Mouse (Mus musculus): ENCODE data around the gene Arl4c. TPM values are rescaled to one million over a fixed set of nuclear protein-coding genes. Genes with fewer than 3 reads are reported as not detected.

Gene Arl4c
- total RNA-seq, 1 experiment from 2014 or later, result 10.3 TPM

DNA sequence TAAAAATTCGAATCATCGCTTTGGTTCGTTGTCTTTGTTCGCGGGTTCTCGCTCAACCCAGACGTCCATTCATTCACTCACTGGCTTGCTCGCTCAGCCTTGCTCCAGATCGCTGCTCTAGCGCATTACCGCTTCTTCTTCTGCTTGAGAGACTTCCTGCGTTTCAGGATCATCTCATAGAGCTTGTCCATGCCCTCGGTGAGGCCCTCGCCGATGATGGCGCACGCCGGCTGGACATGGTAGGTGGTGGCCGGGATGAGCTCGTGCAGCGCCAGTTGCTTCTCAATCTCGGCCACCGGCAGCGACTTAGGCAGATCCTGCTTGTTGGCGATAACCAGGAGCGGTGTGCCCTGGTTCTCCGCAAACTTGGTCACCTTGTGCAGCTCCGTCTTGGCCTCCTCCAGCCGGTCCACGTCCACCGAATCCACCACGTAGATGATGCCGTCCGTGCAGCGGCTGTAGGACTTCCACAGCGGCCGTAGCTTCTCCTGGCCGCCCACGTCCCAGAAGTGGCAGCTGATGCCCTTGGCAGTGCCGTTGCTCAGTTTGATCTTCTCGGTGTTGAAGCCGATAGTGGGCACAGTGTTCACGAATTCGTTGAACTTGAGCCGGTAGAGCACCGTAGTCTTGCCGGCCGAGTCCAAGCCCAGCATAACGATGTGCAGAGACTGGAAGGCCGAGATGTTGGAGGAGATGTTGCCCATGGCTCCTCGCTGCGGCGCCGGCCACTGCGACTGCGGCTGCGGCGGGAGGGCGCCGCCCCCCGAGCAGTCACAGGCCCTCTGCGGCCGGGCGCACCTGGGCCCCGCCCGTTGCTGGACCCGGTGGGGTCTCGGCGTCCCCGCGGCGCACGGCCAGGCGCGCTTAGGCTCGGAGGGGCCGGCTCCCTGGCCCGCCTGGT lies 810 bp downstream of the Arl4c start:
- DNase-seq, result peak; percentile 58

DNA sequence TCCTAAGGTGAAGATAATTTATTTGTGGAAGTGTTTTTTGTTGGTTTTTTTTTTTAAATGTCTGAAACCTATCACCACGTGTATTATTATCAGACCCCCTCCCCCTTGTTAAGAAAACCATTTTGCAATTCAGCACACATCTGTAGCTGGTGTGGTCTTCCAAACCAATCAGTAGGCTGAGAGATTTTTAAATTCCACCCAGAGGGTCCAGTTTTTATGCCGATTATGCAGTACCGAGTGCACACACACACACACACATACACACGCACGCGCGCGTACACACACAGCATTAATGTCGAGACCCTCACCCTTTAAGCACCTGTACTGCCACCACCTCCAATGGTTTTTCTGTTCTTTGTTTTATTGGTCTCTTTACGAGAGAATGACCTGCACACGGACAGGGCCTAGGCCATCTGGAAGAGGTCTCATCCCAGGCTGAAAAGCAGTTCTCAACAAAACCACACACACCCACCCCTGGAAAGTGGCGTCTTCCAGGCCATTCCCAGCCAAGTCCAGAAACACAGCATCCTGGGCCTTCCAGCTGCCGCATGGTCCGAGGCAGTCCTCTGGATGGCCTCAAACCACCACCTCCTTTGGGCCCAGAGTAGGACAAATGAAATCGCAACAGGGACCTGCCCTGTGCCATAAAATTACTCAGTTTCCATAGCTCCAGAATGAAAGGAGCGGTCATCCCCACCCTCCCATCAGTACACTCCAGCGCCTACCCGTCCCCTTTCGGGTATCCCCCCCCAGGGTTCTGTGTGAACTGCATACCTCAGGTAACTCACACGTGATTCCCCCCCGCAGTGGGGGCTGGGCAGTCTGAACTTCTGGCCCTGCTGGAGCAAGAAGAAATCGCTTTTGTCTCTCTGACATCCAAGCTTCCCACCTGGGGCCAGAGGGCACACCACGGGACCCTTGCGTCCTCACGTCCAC lies 1.9 kb downstream of the Arl4c start:
- DNase-seq, result peak; percentile 47

DNA sequence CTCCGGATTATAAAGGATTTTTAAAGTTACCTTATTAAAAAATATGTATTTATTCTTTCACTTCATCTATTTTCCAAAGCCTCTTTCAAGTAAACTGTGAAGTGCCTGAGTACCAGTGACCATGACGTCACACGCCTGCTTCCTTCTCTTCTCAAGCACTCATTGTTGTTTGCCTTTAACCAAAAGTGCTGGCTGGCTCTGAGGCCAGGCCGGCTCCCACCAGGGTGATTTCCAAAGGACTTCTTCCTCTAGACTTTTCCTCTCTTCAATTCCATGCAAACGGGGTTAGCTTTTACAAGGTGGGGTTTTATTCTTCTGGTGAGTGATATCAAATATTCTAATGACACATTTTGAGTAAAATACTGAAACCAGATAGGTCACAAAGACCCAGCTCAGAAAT lies 2.6 kb downstream of the Arl4c start:
- DNase-seq, result peak; percentile 47

DNA sequence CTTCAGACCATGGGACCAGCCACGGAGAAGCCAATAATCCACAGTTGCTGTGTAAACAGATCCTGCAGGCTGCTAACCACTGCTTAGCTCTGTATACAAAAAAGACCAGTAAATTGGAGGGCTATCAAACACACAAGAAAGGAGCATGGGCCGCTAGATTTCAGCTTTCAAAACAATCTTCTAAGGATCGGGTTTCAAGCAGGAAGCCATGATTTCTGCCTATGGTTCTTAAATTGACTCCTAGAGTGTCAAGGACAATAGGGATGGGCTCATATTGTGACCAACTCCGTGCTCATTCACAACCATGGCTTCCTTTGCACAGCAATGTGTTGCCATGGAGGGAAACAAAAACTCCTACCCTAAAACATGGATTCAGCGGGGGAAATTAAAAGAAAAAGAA lies 3.1 kb downstream of the Arl4c start:
- DNase-seq, result no peak

DNA sequence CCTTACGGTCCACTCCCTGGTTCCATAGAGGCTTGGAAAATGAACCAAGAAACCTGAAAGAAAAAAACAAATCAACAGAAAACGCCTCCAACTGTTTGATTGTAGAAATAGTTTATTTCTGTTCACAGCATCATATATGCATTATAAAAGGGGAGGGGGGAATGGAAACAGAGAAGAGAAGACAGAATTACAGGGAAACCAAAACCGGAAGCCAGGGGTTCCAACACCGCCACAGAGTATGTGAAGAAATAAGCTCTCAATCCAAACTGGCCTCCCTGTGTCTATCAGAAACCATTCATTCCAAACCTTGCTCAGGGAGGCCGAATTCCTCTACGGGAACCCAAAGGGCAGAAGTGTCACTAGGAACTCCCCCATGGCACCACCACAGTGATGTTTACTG lies 3.9 kb downstream of the Arl4c start:
- no peak for DNase-seq

DNA sequence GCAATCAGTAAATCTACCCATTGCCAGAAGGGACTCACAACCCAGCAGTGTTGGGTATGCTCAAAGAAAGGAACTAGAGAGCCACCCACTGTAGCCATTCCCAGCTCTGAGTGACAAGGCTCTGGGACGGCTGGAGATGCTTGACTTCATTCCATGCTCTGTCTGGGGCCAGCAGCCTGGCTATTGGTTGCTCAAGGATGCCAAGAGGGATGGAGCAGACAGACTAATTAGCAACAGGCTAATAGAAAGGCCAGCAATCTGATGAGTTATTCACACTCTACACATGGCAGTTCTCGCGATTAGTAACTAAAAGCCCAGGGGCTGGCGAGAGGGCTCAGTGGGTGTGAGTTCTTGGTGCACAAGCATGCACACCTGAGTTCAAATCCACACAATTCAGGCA lies 5.6 kb downstream of the Arl4c start:
- no peak for DNase-seq

DNA sequence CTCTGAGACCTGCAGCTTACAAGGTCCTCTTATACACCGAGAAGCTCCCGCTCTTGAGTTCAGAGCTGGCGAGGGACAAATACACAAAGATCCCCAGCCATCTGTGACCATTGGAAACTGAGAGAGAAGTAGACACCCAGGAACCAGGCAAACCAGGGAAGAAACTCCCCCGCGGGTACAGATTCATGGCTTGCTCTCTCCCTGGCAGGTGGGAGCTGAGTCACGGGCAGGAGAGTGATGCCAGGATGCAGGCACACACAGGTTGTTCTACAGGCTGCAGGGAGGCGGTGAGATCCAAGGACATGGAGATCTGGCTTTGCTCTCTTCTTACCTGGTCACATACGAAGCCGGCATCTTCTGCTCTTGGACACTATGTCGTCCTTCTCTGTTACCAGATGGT lies 7.7 kb downstream of the Arl4c start:
- DNase-seq, result no peak

DNA sequence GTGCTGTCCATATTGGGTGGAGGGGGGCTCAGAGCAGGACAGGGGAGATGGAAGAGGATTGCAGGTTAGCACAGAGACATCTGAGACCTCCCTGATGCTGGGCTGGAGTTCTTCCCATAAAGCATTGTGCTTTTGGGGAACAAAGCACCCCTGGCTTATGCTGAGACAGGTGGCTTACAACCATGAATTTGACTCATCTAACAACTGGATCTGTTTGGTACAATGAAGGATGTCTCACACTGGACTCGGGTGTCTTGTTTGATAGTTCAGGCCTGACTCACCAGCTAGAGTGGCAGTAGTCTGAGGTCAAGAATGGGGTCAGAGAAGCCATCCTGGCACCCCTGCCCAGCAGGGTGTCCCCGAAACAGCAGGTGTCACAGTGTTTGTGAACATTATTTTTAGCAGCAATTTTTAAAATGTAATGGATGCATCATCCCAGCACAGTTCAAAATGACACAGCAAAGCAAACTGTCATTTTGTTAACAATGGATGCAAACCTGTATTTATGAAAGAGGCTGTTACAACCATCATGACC lies 9.7 kb downstream of the Arl4c start:
- no peak for DNase-seq

DNA sequence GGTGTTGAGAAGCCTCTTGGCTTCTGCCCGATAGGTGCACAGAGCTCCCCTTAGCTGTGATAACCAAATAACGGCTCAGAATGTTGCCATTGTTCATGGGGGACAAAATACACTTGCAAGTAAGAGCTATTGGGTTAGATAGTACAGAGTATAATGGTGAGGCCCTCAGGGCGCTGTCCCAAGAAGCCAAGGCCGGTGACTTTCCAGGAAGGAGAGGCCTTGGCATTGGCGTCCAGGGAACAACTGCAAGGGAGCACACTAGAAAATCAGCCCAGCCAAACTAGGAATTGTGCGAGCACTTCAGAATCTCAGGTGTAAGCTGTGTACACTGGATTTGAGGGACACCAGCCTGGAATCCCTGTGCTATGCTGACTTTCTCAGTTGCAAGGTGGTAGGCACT lies 11.4 kb downstream of the Arl4c start:
- DNase-seq, result peak; percentile 64

DNA sequence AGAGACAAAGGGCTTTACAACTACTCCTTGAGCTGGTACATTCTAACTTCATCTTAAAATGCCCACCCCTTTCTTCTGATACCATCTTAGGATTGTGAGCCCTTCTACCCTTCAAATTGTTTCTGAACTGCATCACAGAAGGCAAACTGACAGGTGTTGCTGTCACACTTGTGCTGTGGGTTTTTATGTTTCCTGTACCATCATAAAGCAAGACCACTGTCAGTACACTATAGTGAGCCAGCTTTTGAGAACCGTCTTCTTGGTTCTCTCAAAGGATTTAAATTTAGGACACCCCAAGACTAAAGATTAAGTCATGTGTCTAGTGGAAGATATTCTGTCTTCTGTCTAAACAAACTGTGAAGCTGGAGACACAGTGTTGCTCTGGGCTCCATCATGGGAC lies 17.3 kb downstream of the Arl4c start:
- DNase-seq, result no peak

DNA sequence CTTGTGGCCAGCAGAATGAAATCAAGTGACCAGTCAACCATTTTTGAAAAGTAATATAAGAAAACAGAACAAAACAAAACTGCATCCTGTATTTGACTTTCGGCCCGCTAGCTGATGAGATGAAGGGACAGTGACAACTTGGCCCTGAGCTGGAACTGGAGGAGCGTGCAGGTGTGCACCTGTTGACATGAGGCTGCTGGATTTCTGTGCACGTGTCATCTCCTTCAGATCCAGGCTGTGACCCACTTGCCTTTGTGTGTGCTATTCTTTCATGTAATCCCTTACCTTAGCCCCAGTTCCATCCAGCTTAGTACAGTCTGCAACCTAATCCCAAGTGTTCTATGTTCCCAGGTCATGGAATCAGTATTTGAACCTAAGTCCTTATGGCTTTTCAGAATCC lies 20.4 kb downstream of the Arl4c start:
- DNase-seq, result no peak

DNA sequence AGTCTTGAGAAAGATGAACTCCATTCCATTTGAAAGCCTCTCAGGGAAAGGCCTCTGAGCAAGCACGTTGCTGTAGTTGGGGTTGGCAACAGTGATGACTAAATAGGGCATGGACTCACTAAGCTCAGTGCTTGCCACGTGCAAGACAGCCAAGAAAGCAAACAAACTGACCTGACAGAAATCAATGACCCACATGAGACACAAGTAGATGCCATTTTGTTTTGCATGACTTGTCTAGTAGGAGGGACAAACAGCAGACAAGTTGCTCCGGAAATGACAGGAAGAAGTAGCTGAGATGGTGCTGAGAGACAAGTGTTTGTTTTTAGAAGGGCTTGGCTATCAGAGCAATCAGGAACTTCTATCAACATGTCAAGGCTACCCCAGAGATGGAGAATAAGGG lies 21.2 kb downstream of the Arl4c start:
- DNase-seq, result no peak

DNA sequence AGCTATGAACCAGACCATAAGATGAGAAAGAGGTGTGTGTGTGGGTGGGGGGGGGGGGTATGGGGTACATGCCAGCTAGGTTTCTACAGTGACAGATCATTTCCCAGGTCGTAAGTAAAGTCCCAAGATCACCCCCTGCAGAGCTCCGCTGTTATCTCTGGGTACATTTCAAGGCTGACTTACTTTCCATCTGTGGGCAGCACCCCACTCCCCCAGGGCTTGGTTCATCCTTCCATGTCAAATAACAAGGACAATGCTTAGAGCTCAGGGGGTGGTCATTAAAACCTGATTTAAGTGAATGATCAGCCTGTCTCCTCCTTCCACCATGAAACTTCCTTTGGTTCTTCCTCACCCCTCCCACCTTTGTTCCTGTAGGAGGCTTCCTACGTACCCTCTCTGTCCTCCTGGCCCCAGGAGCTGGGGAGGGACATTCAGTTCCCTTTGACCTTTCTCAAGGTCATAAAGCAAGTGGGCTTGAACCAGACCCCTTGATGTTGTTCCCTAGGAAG lies 23.7 kb downstream of the Arl4c start:
- DNase-seq, result no peak

DNA sequence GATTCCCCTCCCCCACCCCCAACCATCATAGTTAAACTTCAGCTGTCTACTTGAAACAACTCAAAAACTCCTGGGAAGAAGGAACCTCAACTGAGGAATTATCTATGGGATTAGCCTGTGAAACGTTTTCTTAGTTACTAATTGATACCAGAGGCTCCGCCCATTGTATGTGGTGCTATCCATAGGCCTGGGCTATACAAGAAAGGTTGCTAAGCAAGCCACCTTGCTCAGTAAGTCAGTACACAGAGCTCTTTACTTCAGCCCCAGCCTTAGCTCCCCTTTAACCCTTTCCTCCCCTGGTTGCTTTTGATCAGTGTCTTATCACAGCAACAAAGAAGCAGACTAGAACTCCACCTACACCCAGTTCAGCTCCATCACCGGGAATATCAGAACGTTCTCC lies 31.2 kb downstream of the Arl4c start:
- no peak for DNase-seq

DNA sequence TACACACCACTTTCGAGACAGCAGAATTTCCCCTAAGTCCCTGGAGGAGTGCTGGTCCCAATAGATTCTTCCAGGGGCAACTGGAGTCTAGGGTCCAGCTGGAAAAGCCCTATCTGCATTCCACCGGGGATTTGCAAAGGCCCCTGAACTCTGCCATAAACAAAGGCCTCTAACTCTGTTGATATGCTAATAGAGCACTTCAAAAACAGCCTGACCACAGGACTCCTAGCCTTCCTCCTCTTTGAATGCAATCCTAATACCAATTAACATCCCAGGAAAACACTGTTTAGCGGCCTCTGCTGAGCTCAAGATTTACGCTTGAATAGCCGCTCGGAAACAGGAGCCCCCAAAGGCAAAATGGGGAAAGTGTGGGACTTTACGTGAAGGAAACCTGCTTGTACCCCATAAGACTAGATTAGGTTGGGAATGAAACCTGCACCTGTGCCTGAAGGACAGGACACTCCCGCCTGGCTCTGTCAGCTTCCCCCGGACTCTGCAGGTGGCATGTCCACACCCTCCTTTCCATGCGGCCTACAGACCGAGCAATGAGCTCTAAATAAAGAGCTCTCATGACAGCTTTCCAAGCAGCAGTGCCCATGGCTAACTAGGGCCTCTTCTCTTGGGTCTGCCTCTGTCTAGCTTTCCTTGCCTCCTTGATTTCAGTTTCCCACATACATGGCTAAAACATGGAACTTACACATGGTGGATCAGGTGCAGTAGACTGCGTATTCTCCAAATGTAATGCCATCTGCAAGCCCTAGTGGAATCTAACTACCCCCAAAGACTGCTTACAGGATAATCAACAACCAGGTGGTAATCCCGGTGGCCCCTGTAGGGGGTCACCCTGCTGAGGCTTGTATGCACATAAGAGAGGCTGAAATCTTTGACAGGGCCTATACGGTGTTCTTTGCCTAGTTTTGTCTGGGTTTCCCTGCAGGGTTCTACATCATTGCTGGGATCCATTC lies 32.9 kb downstream of the Arl4c start:
- no peak for DNase-seq

DNA sequence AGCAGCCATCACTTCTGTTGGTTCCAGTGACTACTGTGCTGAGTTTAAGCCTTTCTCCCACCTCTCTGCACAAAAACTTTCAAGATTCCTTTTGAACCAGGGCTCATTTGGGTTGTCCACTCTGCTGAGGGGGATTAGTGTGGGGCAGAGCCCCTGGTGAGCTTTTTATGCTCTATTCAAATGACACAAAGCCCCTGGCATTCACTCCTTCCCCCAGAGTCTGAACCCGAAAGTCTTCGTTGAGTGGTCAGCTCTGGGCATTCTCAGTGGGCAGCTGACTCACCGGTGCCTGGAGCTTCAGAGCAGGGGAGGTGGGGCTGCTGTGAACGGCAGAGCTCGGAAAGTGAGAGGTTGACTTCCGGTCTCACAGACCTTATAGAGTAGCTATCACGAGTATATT lies 33.7 kb downstream of the Arl4c start:
- no peak for DNase-seq

DNA sequence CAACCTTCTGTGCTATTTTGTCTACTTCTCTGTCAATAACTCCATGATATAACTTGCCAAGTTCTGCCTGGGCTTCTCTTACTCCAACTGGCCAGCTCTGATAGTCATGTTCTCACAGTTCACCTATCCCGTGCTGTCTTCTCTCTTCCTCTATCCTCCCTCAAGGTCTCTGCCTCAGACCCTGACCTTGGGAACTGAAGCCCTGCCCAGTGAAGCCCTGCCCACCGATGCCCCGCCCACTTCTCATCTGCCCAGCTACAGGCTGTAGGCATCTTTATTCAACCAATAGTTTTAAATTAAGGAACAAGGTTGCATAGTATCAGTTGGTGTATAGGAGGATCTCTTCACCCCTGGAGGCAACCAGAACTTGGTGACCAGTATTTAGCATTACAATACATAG lies 37.4 kb downstream of the Arl4c start:
- DNase-seq, result peak; percentile 21

DNA sequence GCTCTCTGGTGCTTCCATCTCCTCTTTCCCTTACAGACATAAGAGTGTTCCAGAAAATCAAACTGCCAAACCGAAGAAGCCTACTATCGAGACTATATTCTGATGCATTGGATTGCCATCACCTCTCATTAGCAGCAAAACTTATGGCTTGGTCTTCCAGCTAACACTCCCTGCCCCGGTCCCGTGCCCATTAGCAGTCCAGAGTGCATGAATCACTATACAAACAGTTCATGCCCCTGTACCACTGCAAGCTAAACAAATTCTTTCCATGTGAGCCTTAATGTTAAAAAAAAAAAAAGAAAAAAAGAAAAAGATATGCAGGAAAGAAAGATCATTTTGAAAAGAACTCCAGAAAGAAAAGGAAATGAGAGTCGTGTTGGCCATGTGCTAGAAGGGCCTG lies 39.3 kb downstream of the Arl4c start:
- DNase-seq, result no peak

DNA sequence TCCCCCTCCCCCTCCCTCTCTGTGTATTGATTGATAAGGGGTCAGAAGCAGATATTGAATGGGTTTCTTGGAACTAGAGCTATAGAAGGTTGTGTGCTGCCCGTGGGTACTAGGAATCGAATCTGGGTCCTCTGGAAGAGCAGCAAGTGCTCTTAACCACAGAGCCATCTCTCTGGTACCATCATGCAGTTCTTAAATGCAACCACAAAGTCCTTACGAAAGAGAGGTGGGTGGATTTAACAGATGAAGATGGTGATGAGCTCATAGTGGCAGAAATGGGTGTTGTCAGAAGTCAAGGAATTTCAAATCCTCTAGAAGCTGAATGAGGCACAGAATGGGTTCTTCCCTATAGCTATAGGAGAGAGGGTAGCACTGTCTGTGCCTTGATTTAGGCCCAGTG lies 40.8 kb downstream of the Arl4c start:
- no peak for DNase-seq

DNA sequence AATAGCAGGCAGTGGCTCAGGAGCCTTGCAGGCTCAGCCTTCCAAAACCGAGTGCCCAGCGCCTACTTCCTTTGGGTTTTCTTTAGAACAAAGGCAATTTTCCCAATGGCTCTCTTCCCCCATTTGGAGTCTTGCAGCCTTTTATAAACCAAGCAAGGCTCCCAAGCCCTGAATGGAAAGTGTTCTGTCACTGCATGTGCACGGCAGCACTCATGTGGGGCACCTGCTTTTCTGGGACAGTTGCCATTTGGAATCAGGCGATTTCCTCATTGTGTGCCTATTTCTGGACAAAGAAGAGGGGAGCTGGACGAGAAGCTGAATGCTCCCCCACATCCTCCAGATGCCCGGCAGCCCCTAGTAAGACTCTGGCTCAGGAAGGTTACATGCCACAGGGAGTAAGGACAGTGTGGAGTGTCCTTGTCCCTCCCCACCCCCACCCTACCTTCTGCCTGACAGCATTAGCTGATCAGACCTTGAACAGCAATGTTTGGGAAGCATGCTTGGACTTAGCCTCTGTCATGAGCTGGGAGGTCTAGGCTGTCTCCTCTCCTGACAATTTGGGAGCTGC lies 43.6 kb downstream of the Arl4c start:
- DNase-seq, result peak; percentile 40

DNA sequence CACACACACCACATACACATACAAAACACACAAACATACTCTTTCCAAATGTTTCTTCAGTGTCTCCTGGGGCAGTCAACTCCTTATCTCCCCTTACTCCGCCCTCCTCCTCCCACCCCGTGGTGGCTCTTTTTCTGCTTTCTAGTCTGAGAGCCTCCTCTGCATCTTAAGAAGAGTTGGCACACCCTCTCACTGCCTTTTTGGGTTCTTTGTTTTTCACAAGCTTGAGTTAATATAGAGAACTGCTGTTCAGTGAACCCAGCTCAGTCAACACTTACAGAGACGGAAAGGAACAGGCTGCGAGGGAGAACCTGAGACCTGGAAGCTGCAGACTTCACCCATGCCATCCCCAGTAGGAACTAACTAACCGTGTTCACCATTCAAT lies 45.9 kb downstream of the Arl4c start:
- DNase-seq, result no peak
